In genomic region chr2:135737506-135737905, GRCm38 (mm10) we compare ENCODE assay signal across 14 mouse cellular contexts.
DNase-seq lines count a peak whose midpoint lies in the region; ATAC-seq lines count a peak whose summit lies in the region.
"Had no signal": no experiment of that assay in that cellular context is flagged by ENCODE, and none has a peak within 500 bp of the region (broad histone marks: within the 10 kb centered on the region; RNA-seq: fewer than 3 reads in every experiment).

No protein-coding gene starts in this region.

- no peak overlapping the region for H3K4me2 ChIP-seq in embryonic facial prominence, embryonic 15.5 days (replicated peaks)
- H3K4me2 ChIP-seq in midbrain, embryonic 14.5 days (ENCODE audit: low read length): no peak overlapping the region
- H3K4me2 ChIP-seq: forebrain, embryonic 12.5 days; hindbrain, embryonic 13.5 days; lung, embryonic 14.5 days; midbrain, embryonic 15.5 days had no signal

- ATAC-seq in embryonic facial prominence, embryonic 15.5 days (ENCODE audit: insufficient number of reproducible peaks, low FRiP score, low TSS enrichment, low read depth): 0 out of 2 replicates have a peak, but pooled peaks have one; percentile 59
- peak; percentile 73 for ATAC-seq in common myeloid progenitor, adult 5-6 weeks (replicated peaks; ENCODE audit: low read depth, poor library complexity, severe bottlenecking)
- no peak for ATAC-seq in midbrain, embryonic 14.5 days (ENCODE audit: low FRiP score, low TSS enrichment)
- ATAC-seq: CD4-positive, CD25-positive, alpha-beta regulatory T cell, adult 4 months; midbrain, embryonic 15.5 days had no signal

- H3K27ac ChIP-seq in embryonic facial prominence, embryonic 15.5 days (replicated peaks): no peak overlapping the region
- H3K27ac ChIP-seq in embryonic facial prominence, embryonic 10.5 days (replicated peaks): no peak overlapping the region
- no peak overlapping the region for H3K27ac ChIP-seq in midbrain, embryonic 14.5 days (replicated peaks; ENCODE audit: low read depth, low read length)
- H3K27ac ChIP-seq: forebrain, embryonic 12.5 days; hindbrain, embryonic 13.5 days; midbrain, embryonic 15.5 days had no signal

- DNase-seq in embryonic facial prominence, embryonic 10.5 days (ENCODE audit: low spot score): no peak
- peak; percentile 25 for DNase-seq in urinary bladder, postnatal 25 days (ENCODE audit: low spot score)
- no peak for DNase-seq in urinary bladder, postnatal 36 days (ENCODE audit: low spot score in 2 of 2)
- DNase-seq in lung, postnatal 36 days: no peak
- no peak for DNase-seq in right cerebral cortex, postnatal 14 days
- no peak for DNase-seq in midbrain, embryonic 14.5 days
- DNase-seq: kidney, postnatal 4 days; lung, embryonic 14.5 days had no signal

- peaks cover 4% of the 10 kb centered on the region; the same call in 1 of the 2 replicates for H3K4me1 ChIP-seq in embryonic facial prominence, embryonic 15.5 days
- peaks cover 17% of the 10 kb centered on the region for H3K4me1 ChIP-seq in embryonic facial prominence, embryonic 10.5 days
- H3K4me1 ChIP-seq in midbrain, embryonic 14.5 days (ENCODE audit: control insufficient read depth, insufficient read depth, low read length): peaks cover 13% of the 10 kb centered on the region

- 59% methylated on average over 9 of the region's 9 CpGs for WGBS in embryonic facial prominence, embryonic 15.5 days
- WGBS in embryonic facial prominence, embryonic 10.5 days: 84% methylated on average over 9 of the region's 9 CpGs
- WGBS in midbrain, embryonic 14.5 days: 91% methylated on average over 9 of the region's 9 CpGs

- H3K27me3 ChIP-seq in embryonic facial prominence, embryonic 15.5 days: no peaks in the 10 kb centered on the region
- no peaks in the 10 kb centered on the region for H3K27me3 ChIP-seq in embryonic facial prominence, embryonic 10.5 days (replicated peaks; ENCODE audit: low read depth, poor library complexity, severe bottlenecking)
- no peaks in the 10 kb centered on the region for H3K27me3 ChIP-seq in midbrain, embryonic 14.5 days (ENCODE audit: control insufficient read depth, insufficient read depth, low read length)
- H3K27me3 ChIP-seq: forebrain, embryonic 12.5 days; hindbrain, embryonic 13.5 days; midbrain, embryonic 15.5 days had no signal

- H3K4me3 ChIP-seq in embryonic facial prominence, embryonic 15.5 days (replicated peaks): no peak overlapping the region
- H3K4me3 ChIP-seq in embryonic facial prominence, embryonic 10.5 days: no peak overlapping the region
- no peak overlapping the region for H3K4me3 ChIP-seq in midbrain, embryonic 14.5 days (replicated peaks; ENCODE audit: low read depth, low read length)
- H3K4me3 ChIP-seq: forebrain, embryonic 12.5 days; hindbrain, embryonic 13.5 days; midbrain, embryonic 15.5 days had no signal

- no peaks in the 10 kb centered on the region for H3K9me3 ChIP-seq in embryonic facial prominence, embryonic 15.5 days (replicated peaks)
- H3K9me3 ChIP-seq in embryonic facial prominence, embryonic 10.5 days: no peaks in the 10 kb centered on the region
- no peaks in the 10 kb centered on the region for H3K9me3 ChIP-seq in midbrain, embryonic 14.5 days (ENCODE audit: control insufficient read depth, low read length)
- H3K9me3 ChIP-seq: forebrain, embryonic 12.5 days; hindbrain, embryonic 13.5 days; midbrain, embryonic 15.5 days had no signal

- H3K9ac ChIP-seq in embryonic facial prominence, embryonic 15.5 days: no peak overlapping the region
- H3K9ac ChIP-seq in midbrain, embryonic 14.5 days (replicated peaks; ENCODE audit: low read length): no peak overlapping the region
- H3K9ac ChIP-seq: forebrain, embryonic 12.5 days; hindbrain, embryonic 13.5 days; lung, embryonic 14.5 days; midbrain, embryonic 15.5 days had no signal

- no peaks in the 10 kb centered on the region for H3K36me3 ChIP-seq in embryonic facial prominence, embryonic 15.5 days
- H3K36me3 ChIP-seq in embryonic facial prominence, embryonic 10.5 days (replicated peaks): no peaks in the 10 kb centered on the region
- no peaks in the 10 kb centered on the region for H3K36me3 ChIP-seq in midbrain, embryonic 14.5 days (ENCODE audit: control insufficient read depth, insufficient read depth, low read length)
- H3K36me3 ChIP-seq: forebrain, embryonic 12.5 days; hindbrain, embryonic 13.5 days; midbrain, embryonic 15.5 days had no signal
